Mouse (Mus musculus) kidney, adult 8-10 months (tissue): ENCODE measurements around the gene Gm7271.

ENCODE experiments used
- DNase-seq, 2 experiments: peaks; one replicate each; pipeline ENCODE4 v3.0.0; 2022

The Gm7271 gene

GRCm38 (mm10) chr5:76483811-76484210, at the start of gene Gm7271:
Gene Gm7271 (plus strand): TSS chr5:76484040.
- no peak for DNase-seq

DNA sequence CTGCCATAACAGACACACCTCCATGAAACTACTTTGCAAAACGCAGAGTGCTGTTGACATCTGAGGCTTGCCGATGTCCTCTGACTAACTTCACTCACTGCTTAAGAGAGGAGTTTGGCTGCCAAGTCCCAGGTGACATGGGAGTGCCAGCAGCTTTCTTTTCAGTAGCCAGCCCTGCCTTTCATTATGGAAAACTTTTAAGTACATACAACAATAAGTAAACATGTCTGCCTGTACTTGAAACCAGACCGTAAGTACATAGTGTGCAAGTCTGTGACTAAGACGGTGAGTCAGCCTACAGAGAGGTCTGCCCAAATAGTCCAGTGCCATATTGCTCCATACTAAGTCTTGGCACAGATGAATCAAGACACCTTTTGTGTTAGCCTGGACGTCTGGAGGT, 46.7 kb upstream of the Gm7271 start:
- no peak for DNase-seq

DNA sequence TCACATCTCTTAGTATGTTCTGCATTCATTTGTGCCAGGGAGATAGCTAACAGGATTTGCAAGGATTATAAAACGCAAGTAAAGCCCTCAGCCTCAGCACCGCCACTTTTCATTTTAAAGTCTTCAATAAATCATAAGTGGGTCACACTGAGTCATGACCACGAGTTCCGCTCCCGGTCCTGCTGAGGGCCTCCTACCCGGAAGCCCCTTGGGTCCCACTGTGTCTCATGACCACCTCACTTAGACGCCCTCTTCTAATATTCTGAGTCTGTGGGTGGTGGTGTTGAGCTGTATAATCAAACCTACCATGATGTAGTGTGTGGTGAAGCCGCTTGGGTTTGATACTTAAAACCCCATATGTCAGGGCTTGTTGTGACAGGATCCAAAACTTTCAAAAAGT, 46.1 kb upstream of the Gm7271 start:
- no peak for DNase-seq

GRCm38 (mm10) chr5:76441431-76441830, 42.4 kb upstream of the Gm7271 start:
- DNase-seq, result no peak

GRCm38 (mm10) chr5:76474931-76475330, 8.9 kb upstream of the Gm7271 start:
- DNase-seq, result no peak

DNA sequence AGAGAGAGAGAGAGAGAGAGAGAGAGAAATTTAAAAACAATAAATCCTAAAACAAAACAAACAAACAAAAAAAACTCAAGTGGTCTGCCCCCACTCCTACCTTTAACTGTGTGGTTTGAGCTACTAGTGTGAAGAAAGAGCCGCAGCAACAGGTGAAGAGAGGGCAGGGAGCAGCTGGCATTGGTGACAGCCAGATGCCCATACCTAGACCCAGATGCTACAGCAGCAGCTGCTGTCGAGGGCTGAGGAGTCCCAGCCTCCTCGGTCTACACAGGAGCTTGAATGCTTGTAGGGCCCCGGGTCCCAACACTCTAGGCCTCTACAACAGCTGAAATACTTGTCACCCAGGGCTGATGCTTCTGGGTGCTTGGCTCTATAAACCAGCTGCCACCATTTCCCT, 7.0 kb upstream of the Gm7271 start:
- DNase-seq, result no peak

GRCm38 (mm10) chr5:76477764-76478163, 6.1 kb upstream of the Gm7271 start:
- no peak for DNase-seq

DNA sequence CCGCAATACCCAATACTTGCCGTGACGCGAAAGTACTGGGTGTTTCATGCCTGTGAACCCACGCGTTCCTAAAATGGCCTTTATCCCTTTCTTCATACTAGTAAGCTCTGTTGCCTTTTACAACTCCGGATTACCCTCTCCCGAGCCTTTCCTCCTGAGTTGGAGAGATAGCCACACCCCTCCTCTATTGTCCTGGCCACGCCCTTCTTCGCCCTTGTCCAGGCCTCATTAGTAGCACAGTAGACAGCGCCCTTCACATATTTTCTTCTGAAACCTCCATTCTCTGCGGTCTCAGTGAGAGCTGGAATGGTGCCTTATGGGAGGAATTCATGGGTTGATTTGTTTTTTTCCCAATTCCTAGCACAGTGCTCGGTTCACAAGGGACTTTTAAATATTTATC, 11.3 kb downstream of the Gm7271 start:
- no peak for DNase-seq

- DNase-seq, result no peak
These were observed 38.6 kb downstream of the Gm7271 start for GRCm38 (mm10) chr5:76522446-76522845.

- no peak for DNase-seq
These were observed 40.8 kb downstream of the Gm7271 start for GRCm38 (mm10) chr5:76524623-76525022.

- DNase-seq, result no peak
These were observed 41.2 kb downstream of the Gm7271 start for GRCm38 (mm10) chr5:76525066-76525465.

DNA sequence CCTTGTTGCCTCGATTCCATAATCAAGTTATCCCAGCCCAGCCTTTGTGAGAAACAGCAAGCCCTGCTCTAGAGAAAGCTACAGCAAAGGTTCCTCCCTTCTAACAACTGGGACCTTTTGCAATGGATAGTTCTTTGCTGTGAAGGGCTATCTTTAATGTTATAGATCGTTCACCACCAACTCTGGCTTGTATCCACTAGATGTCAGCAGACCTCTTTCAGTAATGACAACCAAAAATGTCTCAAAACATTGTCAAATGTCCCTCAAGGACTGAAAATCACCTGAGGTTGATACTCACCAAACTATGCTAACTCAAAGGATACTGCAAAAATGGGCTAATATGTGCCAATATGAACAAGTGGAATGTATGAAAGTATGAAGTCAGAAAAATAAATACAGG, 42.0 kb downstream of the Gm7271 start:
- DNase-seq, result no peak

DNA sequence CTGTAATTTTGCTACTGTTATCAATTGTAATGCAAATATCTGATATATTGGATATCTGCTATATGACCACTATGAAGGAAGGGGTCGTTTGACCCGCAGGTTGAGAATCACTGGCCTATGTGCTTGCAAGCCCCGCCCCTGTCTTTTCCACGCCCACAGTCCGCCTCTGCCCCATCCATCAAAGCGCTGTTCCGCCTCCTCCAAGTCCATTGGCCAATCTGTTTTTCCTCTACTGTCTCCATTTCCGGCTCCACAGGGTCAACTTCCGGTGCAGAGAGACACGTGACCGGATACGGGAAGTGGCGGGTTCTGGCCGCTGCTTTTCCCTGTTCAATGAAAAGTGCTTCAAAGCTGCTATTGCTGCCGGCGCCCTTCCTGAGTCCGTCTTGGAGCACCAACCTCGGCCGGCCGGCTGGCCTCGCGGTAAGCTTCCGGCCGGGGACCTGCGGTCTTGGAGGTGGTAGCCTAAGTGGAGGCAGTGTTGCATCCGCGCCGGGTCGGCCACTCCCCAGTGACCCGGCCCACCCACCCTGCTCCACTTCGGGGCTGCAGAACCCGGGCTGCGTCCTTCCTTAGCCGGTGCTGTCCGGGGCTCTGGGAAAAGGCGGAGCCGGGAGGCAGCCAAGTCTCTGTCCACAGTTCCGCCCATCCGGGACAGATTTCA, 45.3 kb downstream of the Gm7271 start, which contains the start of gene Exoc1:
Exoc1 (plus strand) TSS at position 272 of the 664 bp plus-strand sequence.
- DNase-seq, result peak; percentile 95 to 96

GRCm38 (mm10) chr5:76529704-76530066, 45.8 kb downstream of the Gm7271 start:
- no peak for DNase-seq

GRCm38 (mm10) chr5:76533186-76533585, 49.3 kb downstream of the Gm7271 start:
- DNase-seq, result no peak

DNA sequence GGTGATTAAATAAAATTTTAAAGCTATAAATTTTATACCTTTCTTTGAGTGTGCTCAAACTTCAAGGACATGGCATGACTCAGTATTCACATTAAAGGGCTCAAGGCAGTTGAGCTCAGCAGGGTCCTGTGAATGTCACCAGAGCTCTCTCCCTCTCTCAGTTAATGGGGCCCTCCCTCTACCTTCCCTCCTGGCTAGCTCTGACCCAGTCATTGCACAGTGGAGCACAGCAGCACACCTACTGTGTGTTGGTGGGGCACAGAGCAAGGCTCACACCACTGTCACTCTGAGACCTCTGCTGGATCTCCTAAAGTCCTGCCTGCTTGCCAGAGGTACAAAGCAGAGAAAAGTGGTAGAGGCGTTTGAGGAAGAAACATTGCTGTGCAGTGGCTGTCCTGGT, 52.4 kb downstream of the Gm7271 start:
- no peak for DNase-seq

GRCm38 (mm10) chr5:76537578-76537977, 53.7 kb downstream of the Gm7271 start:
- DNase-seq, result no peak

DNA sequence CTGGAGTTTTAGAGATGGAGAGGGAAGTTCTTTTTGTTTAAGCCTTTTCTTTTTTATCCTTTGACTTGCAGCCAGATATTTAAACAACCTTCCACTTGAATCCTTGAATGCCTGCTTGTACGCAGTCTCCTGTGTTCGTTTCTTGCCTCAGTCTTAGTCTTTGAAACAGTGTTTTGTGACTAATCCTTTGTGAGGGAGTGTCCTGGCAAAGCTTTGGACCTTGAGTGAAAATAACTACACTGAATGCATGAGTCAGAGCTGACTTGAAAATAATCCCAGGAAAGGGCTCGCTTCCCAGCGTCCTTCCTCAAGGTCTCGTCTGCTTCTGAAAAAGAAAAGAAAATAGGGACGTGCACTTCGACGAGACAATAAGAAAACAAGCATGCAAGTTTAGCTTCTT, 56.3 kb downstream of the Gm7271 start:
- DNase-seq, result no peak

GRCm38 (mm10) chr5:76540842-76541241, 57.0 kb downstream of the Gm7271 start:
- DNase-seq, result no peak

DNA sequence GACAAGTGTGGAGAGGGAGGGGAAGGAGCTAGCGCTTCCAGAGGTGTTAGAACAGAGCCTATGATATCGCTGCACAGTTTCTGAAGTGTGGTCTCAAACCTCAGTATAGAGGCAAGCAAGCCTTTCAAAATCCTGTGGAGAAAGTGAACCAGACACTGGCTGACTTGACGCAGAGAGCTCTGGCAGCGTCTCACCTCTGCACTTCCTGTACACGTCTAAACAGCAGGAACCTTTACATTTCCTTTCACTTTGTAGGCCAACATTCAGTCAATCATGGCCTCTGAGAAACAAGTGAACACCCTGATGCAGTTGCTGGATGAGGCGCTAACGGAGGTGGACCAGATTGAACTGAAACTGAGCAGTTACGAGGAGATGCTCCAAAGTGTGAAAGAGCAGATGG, 59.4 kb downstream of the Gm7271 start:
- no peak for DNase-seq

DNA sequence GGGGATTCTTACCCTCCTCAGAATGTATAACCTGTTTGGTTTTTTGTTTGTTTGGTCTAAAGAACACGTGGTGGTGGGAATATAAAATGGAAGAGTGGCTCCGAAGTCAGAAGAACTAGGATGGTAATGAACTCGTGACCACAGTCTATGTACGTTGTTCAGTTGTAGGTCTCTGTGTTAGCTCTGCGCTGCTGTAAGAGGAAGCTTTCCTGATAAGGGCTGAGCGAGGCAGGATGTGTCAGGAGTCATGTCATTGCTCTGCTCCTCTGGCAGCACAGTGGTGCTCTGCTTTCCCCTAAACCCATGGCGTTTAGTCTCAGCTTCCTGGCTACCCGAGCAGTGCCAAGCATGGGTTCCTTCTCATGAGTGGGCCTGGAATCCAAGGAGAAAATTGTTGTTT, 66.6 kb downstream of the Gm7271 start:
- no peak for DNase-seq

GRCm38 (mm10) chr5:76565321-76565720, 81.5 kb downstream of the Gm7271 start:
- peak; percentile 32 to 69 for DNase-seq
